Mouse (Mus musculus) left cerebral cortex, postnatal 14 days (tissue): ENCODE measurements around the gene Sgip1. TPM values are rescaled to one million over a fixed set of nuclear protein-coding genes. Genes with fewer than 3 reads are reported as not detected.

Source experiments
- DNase-seq, 2 experiments: peaks; one replicate each; pipeline ENCODE4 v3.0.0; 2021 to 2022; ENCODE audit warnings: low spot score in 2 of 2, mixed read lengths in 1 of 2
- intact Hi-C: fragments of 180-260 bp; cut with DNase I; formaldehyde crosslinking; loops from one replicate; pipeline ENCODE4 v1.15.1; 2025
- total RNA-seq, 2 experiments: library from RNA; stranded (reverse); gene quantifications; 2 replicates each; pipeline ENCODE4 v1.2.3; 2021

The Sgip1 gene
- total RNA-seq, 2 experiments from 2014 or later: 311 to 321 TPM

DNA sequence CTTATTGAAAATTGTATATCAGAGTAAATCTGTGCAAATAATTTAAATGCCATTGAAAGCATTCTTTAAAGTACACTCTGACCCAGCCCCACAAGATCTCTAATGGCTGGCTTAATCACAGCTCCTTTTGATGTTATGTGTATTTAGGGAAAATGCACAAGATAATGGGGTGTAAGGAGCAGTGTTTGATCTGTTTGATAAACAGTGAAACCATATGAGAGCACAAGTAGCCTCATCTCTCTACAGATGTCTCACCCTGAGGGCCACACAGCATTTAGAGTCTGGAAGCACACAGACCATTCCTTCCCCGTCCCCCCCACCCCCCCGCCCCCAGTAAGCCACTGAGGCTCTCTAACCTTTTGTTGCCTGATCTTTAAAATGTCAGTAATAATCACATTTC lies 87.4 kb downstream of the Sgip1 start:
- DNase-seq: no peak
- intact Hi-C loops: no loop called here

DNA sequence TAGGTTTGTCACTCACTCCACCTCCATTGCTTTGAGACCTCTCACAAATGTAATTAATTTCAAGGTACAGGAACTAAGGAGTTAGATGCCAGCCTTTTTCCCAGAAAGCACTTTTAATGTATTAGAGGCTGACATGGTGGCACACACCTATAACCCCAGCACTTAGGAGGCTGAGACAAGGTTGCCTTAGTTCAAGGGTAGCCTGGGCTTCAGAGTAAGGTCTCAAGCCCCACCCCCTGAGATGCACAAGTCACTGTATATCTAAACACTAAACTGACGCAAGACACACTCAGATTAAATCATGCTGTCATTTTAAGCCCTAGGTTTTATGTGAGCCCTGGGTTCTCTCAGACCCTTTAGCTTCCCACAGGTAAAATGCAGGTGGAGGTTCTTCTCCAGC lies 92.1 kb downstream of the Sgip1 start:
- no peak for DNase-seq
- intact Hi-C loops: no loop called here

DNA sequence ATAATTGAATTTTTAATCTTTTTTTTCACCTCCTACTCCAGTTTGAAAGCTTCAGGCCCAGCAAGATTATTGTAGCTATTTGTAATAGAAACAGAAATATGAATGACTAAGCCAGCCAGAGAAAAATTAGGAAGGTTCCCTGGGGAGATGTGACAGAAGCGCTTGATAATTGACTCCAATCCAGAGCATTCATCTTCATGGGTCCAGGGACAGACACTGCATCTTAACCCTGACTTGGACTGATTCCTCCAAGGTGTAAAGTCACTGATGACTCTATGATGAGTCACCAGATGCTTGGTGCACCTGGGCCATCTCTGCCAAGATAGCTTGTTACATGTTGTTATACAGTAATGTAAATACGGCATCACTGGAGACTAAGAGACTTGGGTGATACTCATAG lies 92.6 kb downstream of the Sgip1 start:
- DNase-seq: no peak
- intact Hi-C loops: no loop called here

DNA sequence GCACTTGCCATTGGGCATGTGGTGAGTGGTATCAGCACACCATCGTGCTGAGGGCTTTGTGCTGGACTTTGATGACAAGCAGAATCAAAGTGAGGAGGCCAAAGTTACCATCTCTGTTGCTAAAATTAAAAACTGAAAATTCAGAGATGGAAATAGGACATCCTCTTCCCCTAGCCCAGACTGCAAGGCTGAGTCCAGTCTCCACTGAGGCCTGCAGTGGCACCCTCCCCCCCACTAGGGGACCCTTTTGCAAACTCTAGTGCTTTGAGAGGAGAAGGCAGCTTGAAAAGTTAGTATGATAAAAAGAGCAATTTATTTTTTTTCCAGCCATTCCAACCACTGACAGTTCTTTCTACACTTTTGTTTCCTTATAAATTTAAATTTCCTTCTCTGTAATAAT lies 93.6 kb downstream of the Sgip1 start:
- DNase-seq: no peak
- intact Hi-C loops: no loop called here

DNA sequence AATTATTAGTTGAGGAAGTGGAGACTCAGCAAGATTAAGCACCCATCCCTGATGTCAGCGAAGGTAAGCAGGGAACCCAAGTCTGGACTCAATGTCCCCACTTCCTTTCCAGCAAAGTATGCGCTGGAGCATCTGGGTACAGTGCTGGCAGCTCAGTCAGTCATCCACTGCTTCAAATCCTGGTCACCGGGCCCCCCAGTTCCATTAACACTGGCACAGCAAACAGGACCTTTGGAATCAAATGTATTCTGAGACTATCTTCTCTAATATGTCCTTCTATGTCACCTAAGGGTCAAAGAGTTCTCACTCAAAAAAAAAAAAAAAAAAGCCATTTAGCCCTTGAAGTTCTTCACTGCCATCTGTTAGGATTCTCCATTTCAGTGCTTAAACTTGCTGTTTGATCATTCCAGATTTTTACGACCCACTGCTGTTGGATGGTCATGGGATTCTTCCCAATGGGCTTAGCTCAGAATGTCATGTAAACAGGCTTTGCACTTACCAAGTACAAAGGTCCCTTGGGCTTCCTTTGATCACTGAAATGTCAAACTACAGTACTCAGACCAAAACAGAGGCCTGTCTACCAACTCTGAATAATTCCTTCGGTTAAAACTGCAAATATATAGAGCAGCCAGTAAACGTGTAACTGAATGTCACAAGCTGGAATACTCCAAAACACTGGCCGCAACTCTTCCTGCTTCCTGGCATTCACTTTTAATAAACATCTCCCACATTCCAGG lies 99.1 kb downstream of the Sgip1 start:
- intact Hi-C loops: no loop called here

DNA sequence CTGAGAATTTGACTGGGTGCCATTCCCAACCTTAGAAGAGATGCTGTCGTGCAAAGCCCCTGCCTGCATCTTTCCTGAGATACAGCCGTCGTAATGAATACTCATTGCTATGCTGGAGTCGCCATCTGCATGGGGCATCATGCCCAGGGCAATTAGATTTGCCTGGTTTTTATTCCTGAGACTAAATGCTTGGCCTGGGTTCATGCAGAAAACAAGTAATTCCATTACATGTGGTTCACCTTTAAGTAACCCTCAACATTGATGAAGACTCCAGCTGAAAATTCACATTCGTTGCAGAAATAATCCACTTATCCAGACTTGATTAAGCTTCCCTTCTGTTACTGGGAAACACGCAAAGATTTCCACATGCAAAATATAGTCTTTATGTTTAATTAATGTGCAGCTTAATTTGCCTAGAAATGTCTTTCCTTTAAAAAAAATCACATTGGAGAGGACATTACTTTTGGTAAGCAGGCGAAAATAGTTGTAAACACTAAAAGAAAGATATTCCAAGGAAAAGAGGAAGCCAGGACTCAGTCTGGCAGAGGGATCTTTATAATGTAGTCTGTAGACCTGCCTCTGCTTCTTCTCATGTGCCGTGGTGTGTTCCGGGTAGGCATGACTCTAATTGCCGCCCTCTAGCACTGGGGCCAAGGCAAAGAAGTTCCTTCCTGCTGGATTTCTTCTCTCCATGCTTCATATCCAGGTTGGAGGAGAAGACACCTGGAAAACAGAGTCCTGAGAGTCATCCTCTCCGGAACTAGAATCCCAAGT lies 100.0 kb downstream of the Sgip1 start:
- intact Hi-C loops: no loop called here
- peak in 1 of 2 experiments; percentile 25 for DNase-seq

More for the DNA sequence above, 99.1 kb downstream of the Sgip1 start:
- DNase-seq: no peak

DNA sequence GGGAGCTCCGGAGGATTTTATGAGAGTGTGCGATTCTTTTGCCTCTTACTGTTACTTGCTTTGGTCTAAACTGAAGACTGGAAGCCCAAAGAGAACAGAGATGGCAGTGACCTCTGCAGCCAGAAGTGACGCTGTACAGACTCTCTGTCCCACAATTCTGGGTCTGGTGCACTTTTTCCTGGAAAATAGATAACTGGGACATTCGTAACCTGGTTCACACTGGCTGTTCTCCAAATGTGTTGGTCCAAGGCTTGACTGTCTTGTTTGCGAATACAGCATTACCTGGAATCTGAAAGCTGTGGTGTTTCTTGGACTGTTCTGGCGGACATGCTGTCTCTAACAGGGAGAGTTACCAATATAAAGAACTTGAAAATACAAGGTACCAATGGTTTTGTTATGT lies 109.4 kb downstream of the Sgip1 start:
- intact Hi-C loops: no loop called here
- no peak for DNase-seq

DNA sequence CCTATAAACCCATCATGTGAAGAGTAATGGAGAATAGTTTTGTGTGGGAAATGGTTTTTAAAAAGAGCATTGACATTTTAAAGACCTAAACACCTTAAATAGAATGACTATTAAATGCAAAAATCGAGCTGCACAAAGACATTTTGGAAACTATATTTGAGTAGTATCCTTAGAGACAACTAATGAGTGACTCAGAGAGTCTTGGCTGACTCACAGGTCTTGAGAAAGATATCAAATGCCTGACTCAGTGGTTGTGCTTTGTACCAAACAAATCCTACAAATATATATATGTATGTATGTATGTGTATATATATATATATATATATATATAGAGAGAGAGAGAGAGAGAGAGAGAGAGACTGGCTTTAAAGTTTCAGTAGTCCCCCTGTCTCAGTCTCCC lies 110.1 kb downstream of the Sgip1 start:
- DNase-seq: no peak
- intact Hi-C loops: no loop called here

DNA sequence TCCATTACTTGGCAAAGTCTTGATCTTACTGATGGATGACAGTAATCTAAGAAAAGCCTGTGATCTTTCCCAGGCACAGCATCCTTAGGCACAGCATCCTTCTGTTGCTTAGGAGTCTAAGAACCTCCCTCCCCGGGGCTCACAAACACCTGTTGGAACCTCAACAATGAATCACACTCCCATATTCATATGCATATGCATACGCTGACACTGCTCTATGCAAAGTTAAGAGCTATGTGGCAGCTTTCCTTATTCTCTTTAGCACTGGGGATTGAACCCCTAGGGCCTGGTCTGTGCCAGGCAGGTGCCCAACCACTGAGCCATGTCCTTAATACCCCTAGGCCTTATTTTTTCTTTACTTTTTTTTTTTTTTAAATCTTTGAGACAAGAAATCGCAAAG lies 111.2 kb downstream of the Sgip1 start:
- peak; percentile 31 to 82 for DNase-seq
- intact Hi-C loops: no loop called here

DNA sequence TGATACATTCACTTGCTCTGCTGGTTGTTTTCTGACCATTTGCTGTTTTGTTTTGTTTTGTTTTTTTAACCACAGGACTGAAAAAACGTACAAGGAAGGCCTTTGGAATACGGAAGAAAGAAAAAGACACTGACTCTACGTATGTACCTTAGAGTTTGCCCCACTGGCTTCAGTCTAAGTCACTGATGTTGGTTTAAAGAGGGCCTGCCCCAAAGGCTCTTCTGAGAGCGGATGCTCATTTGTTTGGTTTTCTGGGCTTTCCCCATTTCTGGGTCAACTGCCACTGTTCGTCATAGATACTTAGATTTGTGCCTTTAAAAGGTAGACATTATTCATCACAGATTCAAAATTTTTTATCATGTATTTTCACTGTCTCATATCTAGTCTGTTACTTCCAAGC lies 111.7 kb downstream of the Sgip1 start:
- intact Hi-C loops: no loop called here
- DNase-seq: no peak

DNA sequence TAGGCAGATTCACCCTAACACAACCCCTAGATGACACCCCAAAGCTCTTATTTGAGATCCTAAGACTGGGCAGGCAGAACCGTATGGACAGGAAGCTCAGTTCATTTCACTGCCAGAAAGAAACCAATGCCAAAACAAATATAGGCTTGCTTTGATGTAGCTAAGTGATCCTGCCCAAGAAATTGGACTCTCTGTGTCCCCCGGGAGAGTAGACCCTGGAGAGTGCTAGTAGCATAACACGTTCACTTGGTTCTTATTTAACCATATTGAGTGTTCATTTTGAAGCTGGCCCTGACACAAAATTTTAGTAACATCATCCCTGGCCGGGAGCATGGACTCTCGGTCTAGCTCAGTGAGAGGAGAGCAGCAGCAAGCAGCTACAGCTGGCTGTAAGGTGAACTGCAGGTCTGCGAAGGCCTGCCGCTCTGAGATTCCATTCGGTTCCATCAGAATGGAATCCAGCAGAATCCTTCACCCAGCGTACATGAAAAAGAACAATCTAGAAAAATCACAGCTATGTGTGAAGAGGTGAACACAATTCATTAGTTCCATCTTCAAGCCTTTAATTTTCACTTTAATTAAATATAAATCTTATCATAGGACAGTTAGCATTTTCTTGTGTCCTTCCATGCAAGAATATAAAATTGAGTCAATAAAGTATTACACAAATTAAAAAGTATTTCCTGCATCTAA lies 112.4 kb downstream of the Sgip1 start:
- no peak for DNase-seq

DNA sequence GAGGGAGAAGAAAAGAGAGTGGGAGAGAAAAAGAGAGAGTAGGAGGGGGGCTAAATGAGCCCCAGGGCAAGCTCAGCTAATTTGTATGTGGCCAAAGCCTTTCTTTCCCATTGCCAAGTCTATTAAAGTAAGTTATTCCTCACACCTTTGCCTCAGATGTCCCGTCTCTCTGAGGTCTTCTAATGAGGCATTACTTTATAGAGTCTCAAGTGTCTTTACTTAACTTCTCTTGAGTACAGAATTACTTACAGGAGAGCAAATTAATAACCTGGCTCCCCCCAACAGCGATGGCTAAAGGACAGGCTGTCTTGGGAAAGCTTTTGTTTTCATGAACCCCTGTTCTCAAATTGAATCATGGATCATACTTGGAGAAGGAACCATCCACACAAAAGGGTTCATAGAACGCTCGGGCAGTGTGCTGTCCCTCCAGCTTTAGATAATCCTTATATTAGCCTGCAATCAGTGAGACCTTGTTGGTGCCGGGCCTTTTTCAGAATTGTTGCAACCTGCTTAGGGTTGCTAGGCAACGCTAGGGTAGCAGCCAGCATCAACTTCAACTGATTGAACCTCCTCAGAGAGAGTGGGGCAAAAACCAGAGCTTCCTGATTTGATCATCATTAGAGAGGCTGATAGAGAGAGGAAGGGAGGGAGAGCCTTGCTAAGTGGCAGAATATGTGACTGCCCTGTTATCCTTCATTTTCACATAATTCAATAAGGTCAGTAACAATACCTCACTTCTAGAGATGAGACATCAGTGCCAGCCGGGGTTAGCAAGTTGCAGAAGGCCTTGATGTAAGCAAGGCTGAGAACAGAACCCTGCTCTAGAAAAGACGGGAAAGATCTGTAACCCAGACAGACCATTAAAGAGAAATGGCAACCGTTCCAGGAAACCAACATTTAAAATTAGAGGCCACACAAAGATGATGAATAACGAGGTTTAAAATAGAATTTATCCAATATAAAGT lies 114.1 kb downstream of the Sgip1 start:
- no peak for DNase-seq
- intact Hi-C loops: no loop called here

More for the DNA sequence above, 112.4 kb downstream of the Sgip1 start:
- intact Hi-C loops: no loop called here

DNA sequence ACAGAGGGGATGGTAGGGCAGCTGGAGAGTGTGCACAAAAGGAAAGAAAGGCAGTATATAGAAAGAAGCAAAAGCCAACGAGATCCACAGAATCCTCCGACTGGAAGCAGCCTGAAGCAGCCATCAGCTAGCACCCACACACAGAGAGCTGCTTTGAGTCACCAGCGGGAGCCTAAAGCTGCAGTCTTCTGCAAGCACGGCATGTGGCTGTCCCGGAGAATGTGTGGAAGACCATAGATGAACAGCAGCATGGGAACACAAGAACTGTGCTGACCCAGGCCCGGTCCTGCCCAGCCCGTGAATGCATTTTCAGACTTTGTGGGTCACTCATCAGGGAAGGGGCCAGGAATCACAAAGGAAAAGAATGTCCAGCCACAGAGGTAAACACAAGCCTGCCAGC lies 115.0 kb downstream of the Sgip1 start:
- intact Hi-C loops: no loop called here
- peak; percentile 56 to 65 for DNase-seq

DNA sequence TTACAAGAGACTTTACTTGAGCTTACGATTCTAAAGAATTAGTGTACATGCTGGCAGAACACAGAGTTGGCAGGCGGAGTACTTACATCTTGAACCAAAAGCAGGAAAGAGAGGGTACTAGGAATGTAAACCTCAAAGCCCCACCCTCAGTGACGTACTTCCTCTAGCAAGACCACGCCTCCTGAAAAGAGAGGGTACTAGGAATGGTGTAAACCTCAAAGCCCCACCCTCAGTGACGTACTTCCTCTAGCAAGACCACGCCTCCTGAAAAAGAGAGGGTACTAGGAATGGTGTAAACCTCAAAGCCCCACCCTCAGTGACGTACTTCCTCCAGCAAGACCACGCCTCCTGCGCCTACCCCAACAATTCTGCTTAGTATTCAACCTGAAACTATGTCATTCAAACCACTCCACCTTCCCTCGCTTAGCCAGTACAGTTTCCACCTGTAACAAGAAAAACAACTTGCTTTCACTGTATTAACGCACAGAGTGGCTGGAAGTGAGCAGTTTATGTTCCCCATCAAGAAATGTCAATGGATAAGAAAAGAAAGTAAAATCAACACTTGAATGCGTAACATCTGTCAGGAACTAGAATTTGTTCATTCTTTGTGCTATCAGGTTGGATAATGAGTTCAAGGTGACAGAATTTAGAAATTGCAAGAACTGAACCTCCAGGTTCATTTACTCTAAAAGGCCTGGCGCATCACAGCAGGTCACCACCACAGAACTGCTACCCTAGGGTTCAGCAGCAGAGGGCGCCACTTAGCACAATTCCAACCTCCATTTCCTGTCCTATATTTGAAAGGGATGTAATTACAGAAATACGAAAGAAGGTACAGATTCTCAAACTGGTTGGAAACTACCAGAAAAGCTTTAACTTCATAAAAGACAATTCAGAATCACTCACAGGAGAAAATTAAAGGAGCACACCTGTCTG lies 118.4 kb downstream of the Sgip1 start:
- intact Hi-C loops: loop anchor here (5.0 kb wide), 1 partner anchor 97 kb away; no protein-coding TSS in a partner anchor
- peak in 1 of 2 experiments; percentile 31 for DNase-seq

DNA sequence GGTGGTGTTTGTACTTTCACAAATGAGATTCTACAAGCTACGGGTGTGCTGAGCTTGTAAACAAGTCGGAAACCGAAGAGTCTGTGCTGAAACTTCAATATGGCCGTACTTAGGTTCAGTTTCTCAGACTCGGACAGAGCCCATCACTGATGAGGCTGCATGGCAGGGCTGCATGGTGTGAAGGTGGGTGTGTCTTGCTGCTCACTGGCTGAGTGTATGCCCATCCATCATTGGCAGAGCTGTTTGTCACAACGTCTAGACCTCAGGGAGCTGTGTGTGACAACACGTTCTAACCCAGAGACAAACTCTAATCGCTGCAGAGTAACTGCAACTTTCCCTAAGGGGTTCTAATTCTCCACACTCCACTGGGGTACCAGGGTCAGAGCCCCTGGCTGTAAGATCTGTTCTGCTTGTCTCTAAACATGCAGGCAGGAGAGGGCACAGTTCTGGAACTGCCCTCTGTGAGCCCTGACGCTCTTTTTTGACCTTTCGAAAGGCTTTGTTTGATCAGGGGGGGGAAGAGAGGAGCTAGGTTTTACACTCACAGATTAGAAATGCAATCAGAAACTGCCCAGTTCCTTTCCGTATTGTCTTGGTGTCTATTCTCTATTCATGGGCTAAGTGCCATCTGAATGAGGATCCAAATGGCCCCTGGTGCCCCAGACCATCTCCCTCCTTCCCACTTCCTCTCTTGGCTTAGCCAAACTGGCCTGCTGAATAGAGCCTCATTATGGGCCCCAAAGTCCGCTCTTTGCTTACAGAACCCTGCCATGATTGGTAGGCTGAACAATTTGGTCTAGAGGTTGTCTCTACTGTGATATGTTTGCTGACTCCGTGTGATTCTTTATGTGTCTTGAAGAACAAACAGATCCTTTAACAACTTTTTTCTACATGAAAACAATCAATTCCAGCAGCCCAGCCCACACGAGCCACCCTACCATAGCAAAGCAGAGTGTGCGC lies 121.9 kb downstream of the Sgip1 start:
- intact Hi-C loops: loop anchor here (5.0 kb wide), 1 partner anchor 101 kb away; no protein-coding TSS in a partner anchor

DNA sequence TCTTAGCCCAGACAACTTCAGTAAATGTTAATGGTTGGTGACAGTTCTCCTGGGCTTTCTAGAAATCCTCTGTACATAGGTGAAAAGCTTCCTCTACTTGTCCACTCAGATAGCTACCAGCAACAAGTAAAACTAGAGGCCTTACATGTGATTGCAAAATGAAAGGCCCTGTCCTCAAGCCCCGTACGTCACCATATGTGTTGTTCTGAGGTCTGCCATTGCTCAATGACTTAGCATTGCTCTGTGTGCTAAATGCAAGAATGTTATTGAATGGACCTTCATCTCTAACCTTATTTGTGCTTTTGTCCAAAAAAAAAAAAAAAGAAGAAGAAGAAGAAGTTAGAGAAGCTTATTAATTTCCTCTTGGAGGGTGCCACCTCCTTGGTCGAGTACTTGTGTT lies 125.4 kb downstream of the Sgip1 start:
- DNase-seq: no peak
- intact Hi-C loops: no loop called here

More for the DNA sequence above, 121.9 kb downstream of the Sgip1 start:
- DNase-seq: no peak

DNA sequence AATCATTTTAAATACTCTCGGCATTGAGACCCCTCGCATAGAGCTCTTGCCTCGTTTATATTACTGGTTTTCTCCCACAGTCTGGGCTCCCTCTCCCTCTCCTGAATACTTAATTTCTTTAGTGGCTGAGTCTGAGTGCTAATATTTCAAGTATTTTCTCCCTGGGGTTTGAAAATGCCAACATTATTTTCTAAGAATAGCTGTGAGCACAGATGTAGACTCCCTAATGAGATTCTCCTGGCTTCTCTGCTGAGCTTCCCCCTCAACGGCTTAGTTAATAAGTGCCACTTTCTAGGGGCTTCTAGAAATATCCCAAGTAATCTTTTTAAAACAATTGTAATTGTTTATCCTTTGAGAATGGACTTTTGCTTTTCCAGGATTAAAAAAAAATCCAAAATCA lies 130.2 kb downstream of the Sgip1 start:
- DNase-seq: no peak
- intact Hi-C loops: no loop called here
